In the genomic region with DNA sequence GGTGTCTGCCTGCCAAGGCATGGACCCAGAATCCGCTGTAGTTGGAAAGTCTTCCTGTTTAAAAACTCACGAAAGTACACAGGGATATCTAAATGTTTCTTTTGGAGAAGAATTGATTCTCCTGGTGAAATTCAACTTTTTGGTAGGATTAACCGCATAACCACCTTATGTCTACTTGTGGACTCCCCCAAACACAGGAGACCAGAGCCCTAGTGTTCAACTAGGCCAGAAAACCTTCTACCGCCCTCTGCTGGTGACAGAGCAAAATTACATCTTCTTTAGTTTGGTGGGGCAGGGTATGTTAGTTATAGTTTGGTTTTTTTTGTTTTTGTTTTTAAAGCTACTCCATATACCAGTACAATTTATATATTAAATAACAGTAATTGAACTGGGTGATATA, we compare ENCODE assay signal across 9 mouse cellular contexts. TPM values are rescaled to one million over a fixed set of nuclear protein-coding genes. Genes with fewer than 3 reads are reported as not detected.
DNase-seq lines count a peak whose midpoint lies in the region; ATAC-seq and TF ChIP-seq lines count a peak whose summit lies in the region.
"Had no signal": no experiment of that assay in that cellular context is flagged by ENCODE, and none has a peak within 500 bp of the region (broad histone marks: within the 10 kb centered on the region; RNA-seq: fewer than 3 reads in every experiment).

No protein-coding gene starts in this region.

- peak; percentile 17 to 18 for DNase-seq in cerebellum, adult 2 months
- peak; percentile 34 to 47 for DNase-seq in left cerebral cortex, adult 2 months (ENCODE audit: extremely low spot score in 1 of 2, low spot score in 2 of 2)
- DNase-seq in left cerebral cortex, adult 8-10 months (ENCODE audit: low spot score in 2 of 2) = no peak
- DNase-seq in brain, adult 2 months (ENCODE audit: low read depth, low spot score) = peak; percentile 55
- DNase-seq in heart, postnatal 4 days = peak; percentile 79
- DNase-seq in thymus, adult 2 months = peak; percentile 68

- H3K4me3 ChIP-seq in cerebellum, adult 2 months (replicated peaks; ENCODE audit: insufficient read depth, low read depth, low read length) = no peak overlapping the region
- no peak overlapping the region for H3K4me3 ChIP-seq in left cerebral cortex, adult 2 months
- H3K4me3 ChIP-seq in thymus, adult 2 months (ENCODE audit: control insufficient read depth, insufficient read depth, low read length) = no peak overlapping the region
- H3K4me3 ChIP-seq: myocyte had no signal

- no peaks in the 10 kb centered on the region for H3K4me1 ChIP-seq in cerebellum, adult 2 months (ENCODE audit: control insufficient read depth, insufficient read depth, low read length)
- H3K4me1 ChIP-seq in thymus, adult 2 months (replicated peaks; ENCODE audit: control insufficient read depth, insufficient read depth, low read length) = no peaks in the 10 kb centered on the region

- TF ChIP-seq CTCF in cerebellum, adult 2 months (IDR thresholded peaks at IDR 0.05; ENCODE audit: borderline replicate concordance, insufficient read depth, low read depth, low read length) = peak; percentile 49; the same call in 1 of the 2 replicates
- TF ChIP-seq CTCF in left cerebral cortex, adult 2 months (IDR thresholded peaks at IDR 0.05) = peak; percentile 86
- no peak for TF ChIP-seq CTCF in thymus, adult 2 months (IDR thresholded peaks at IDR 0.05; ENCODE audit: borderline replicate concordance, control insufficient read depth, extremely low read depth, insufficient read depth, low read length, poor library complexity)

- intact Hi-C loops in left cerebral cortex, adult 2 months (cut with DNase I) = loop anchor here (1.0 to 5.0 kb wide), 2 partner anchors 184 to 282 kb away; no protein-coding TSS in a partner anchor

- H3K27ac ChIP-seq in cerebellum, adult 2 months (ENCODE audit: insufficient read depth, low read length) = no peak overlapping the region
- no peak overlapping the region for H3K27ac ChIP-seq in left cerebral cortex, adult 2 months
- H3K27ac ChIP-seq in thymus, adult 2 months (ENCODE audit: control insufficient read depth, insufficient read depth, low read length) = no peak overlapping the region

- no peaks in the 10 kb centered on the region for H3K27me3 ChIP-seq in cerebellum, adult 2 months (ENCODE audit: control insufficient read depth, insufficient read depth, low read length)
- H3K27me3 ChIP-seq in thymus, adult 2 months (ENCODE audit: control insufficient read depth, insufficient read depth, low read length) = no peaks in the 10 kb centered on the region

- 49% methylated on average over 4 of the region's 4 CpGs for WGBS in cerebellum, adult 2 months
- WGBS in thymus, adult 2 months = 51% methylated on average over 4 of the region's 4 CpGs

- no peak for TF ChIP-seq POLR2A in cerebellum, adult 2 months (IDR thresholded peaks at IDR 0.05; ENCODE audit: borderline replicate concordance, insufficient read depth, low read length)
- TF ChIP-seq POLR2A in thymus, adult 2 months (IDR thresholded peaks at IDR 0.05; ENCODE audit: control insufficient read depth, extremely low read depth, insufficient read depth, low read length, poor library complexity) = no peak

- H3K36me3 ChIP-seq in thymus, adult 2 months (ENCODE audit: control insufficient read depth, insufficient read depth, low read length) = no peaks in the 10 kb centered on the region

- ATAC-seq in cerebellum, adult (ENCODE audit: insufficient number of reproducible peaks, low FRiP score, low TSS enrichment) = no peak
- 0 out of 2 replicates have a peak, but pooled peaks have one; percentile 51 for ATAC-seq in megakaryocyte, adult 5-6 weeks (ENCODE audit: poor library complexity, severe bottlenecking)

RNA-seq across cellular contexts. Expression of a gene that starts 55.2 kb away (rescaled TPM):
- polyA plus RNA-seq in cerebellum, adult 2 months (2012; rRNA removed) = 10.3 and 10.6 TPM in 2 replicates
- 10 to 100 TPM; 33.9 to 37.5 TPM for total RNA-seq in left cerebral cortex, adult 2 months (2021)
- 10 to 100 TPM; 36.1 to 37.2 (median 36.4) TPM for total RNA-seq in left cerebral cortex, adult 8-10 months (2022)
- total RNA-seq in heart, postnatal 4 days (2021) = 10 to 100 TPM; 18.4 to 20.2 TPM
- total RNA-seq in megakaryocyte, adult 5-6 weeks (2015) = 17.3 and 17.8 TPM in 2 replicates
- 8.5 and 9.8 TPM in 2 replicates for total RNA-seq in megakaryocyte, adult 5-6 weeks (2017)
- polyA plus RNA-seq in thymus, adult 2 months (2012; rRNA removed) = 9.3 and 10.6 TPM in 2 replicates

Comparison
In these comparisons a context has a peak if more than half of its experiments do, and no peak if none do; other contexts are left out.
1. DNase-seq: peak in cerebellum, adult 2 months (2 of 2), left cerebral cortex, adult 2 months (2 of 2), brain, adult 2 months (single experiment), heart, postnatal 4 days (single experiment) and thymus, adult 2 months (single experiment); none in left cerebral cortex, adult 8-10 months (0 of 2).